Mouse (Mus musculus) hindbrain, embryonic 12.5 days (tissue): ENCODE results near the gene Fry. TPM values are rescaled to one million over a fixed set of nuclear protein-coding genes. Genes with fewer than 3 reads are reported as not detected.

ENCODE experiments used
- ATAC-seq: fragments of 200-750 bp; cut with Nextera tagmentation; 2 replicates; pipeline ENCODE4 v1.8.0; 2017; ENCODE audit warnings: moderate TSS enrichment; ENCODE audit not compliant: low FRiP score
- H3K27ac ChIP-seq: fragments of 300-500 bp; sonication (generic); 2 replicates; pipeline ENCODE4 v1.5.1; 2016; ENCODE audit warnings: mild to moderate bottlenecking
- H3K27me3 ChIP-seq: fragments of 300-500 bp; sonication (generic); 2 replicates; pipeline ENCODE4 v1.6.1; 2016; ENCODE audit warnings: mild to moderate bottlenecking
- H3K36me3 ChIP-seq: fragments of 300-500 bp; sonication (generic); 2 replicates; pipeline ENCODE4 v1.6.1; 2016; ENCODE audit warnings: mild to moderate bottlenecking
- H3K4me1 ChIP-seq: fragments of 300-500 bp; sonication (generic); 2 replicates; pipeline ENCODE4 v1.6.1; 2016
- H3K4me2 ChIP-seq: fragments of 300-500 bp; sonication (generic); replicated peaks from 2 replicates; pipeline ENCODE4 v1.6.1; 2016; ENCODE audit warnings: mild to moderate bottlenecking
- H3K4me3 ChIP-seq: fragments of 300-500 bp; sonication (generic); 2 replicates; pipeline ENCODE4 v1.5.1; 2016; ENCODE audit warnings: mild to moderate bottlenecking
- H3K9ac ChIP-seq: fragments of 300-500 bp; sonication (generic); 2 replicates; pipeline ENCODE4 v1.6.1; 2016; ENCODE audit warnings: mild to moderate bottlenecking, moderate library complexity
- H3K9me3 ChIP-seq: fragments of 300-500 bp; sonication (generic); replicated peaks from 2 replicates; pipeline ENCODE4 v1.6.1; 2016; ENCODE audit warnings: mild to moderate bottlenecking
- WGBS: fragments of 180-500 bp; shearing (Covaris S2); methylation state at CpG from one replicate; pipeline ENCODE4 v1.1.7; 2016; 5-methylcytosine and 5-hydroxymethylcytosine counted together
- polyA plus RNA-seq: library from polyadenylated mRNA; unstranded; fragments of >200 nt; fragmentation: Nextera tagmentation; extraction: Ambion mirVana; gene quantifications from 2 replicates; pipeline ENCODE4 v1.2.1, GENCODE M21; 2016

Gene Fry
- polyA plus RNA-seq, 1 experiment from 2014 or later, result 27.9 TPM

- 92% methylated on average over 4 of the region's 4 CpGs for WGBS
- Histone ChIP-seq H3K4me3 (no peak overlapping the region), H3K9ac (no peak overlapping the region), H3K27me3 (no peaks in the 10 kb centered on the region), H3K27ac (no peak overlapping the region), H3K9me3 (0 out of 2 replicates have a peak, but pooled peaks cover under 1% of the 10 kb centered on the region), H3K4me1 (peaks cover 23% of the 10 kb centered on the region), H3K4me2 (no peak overlapping the region), H3K36me3 (no peaks in the 10 kb centered on the region)
- ATAC-seq, result no peak
Observed at GRCm38 (mm10) chr5:150114778-150115177, 3.7 kb upstream of the Fry start.

- H3K27me3 ChIP-seq, result no peaks in the 10 kb centered on the region
- ATAC-seq, result peak; percentile 36; the same call in 1 of the 2 replicates
- H3K36me3 ChIP-seq, result no peaks in the 10 kb centered on the region
- H3K9me3 ChIP-seq, result no peaks in the 10 kb centered on the region
- peaks cover 23% of the 10 kb centered on the region for H3K4me1 ChIP-seq
- H3K4me2 ChIP-seq, result peak overlapping the region; percentile 1; the same call in 1 of the 2 replicates
- peak overlapping the region; percentile 23; the same call in 1 of the 2 replicates for H3K27ac ChIP-seq
- no peak overlapping the region for H3K9ac ChIP-seq
- 54% methylated on average over 16 of the region's 16 CpGs for WGBS
- no peak overlapping the region for H3K4me3 ChIP-seq
Observed at GRCm38 (mm10) chr5:150115271-150116092, 3.0 kb upstream of the Fry start.

- Histone ChIP-seq H3K4me3 (no peak overlapping the region), H3K27me3 (no peaks in the 10 kb centered on the region), H3K4me2 (no peak overlapping the region; the same call in 1 of the 2 replicates), H3K27ac (peak overlapping the region; percentile 23; the same call in 1 of the 2 replicates), H3K9ac (no peak overlapping the region), H3K36me3 (no peaks in the 10 kb centered on the region), H3K9me3 (no peaks in the 10 kb centered on the region), H3K4me1 (peaks cover 23% of the 10 kb centered on the region)
- no peak for ATAC-seq
- WGBS, result 70% methylated on average over 9 of the region's 9 CpGs
Observed at GRCm38 (mm10) chr5:150116216-150116905, 2.1 kb upstream of the Fry start.

GRCm38 (mm10) chr5:150116906-150117216, 1.6 kb upstream of the Fry start:
- 79% methylated on average over 6 of the region's 6 CpGs for WGBS
- Histone ChIP-seq H3K4me1 (peaks cover 23% of the 10 kb centered on the region), H3K9ac (no peak overlapping the region), H3K36me3 (no peaks in the 10 kb centered on the region), H3K27me3 (no peaks in the 10 kb centered on the region), H3K9me3 (no peaks in the 10 kb centered on the region), H3K4me3 (no peak overlapping the region), H3K4me2 (no peak overlapping the region), H3K27ac (no peak overlapping the region)
- ATAC-seq, result no peak

GRCm38 (mm10) chr5:150118124-150118454, 356 bp upstream of the Fry start:
- peaks cover 23% of the 10 kb centered on the region for H3K4me1 ChIP-seq
- WGBS, result 21% methylated on average over 8 of the region's 8 CpGs
- H3K4me3 ChIP-seq, result peak overlapping the region; percentile 73
- H3K36me3 ChIP-seq, result no peaks in the 10 kb centered on the region
- no peaks in the 10 kb centered on the region for H3K27me3 ChIP-seq
- no peaks in the 10 kb centered on the region for H3K9me3 ChIP-seq
- no peak overlapping the region for H3K27ac ChIP-seq
- no peak overlapping the region for H3K9ac ChIP-seq
- H3K4me2 ChIP-seq, result peak overlapping the region; percentile 75
- ATAC-seq, result no peak

- Histone ChIP-seq H3K27me3 (no peaks in the 10 kb centered on the region), H3K27ac (no peak overlapping the region), H3K4me1 (peaks cover 13% of the 10 kb centered on the region), H3K9ac (no peak overlapping the region), H3K9me3 (no peaks in the 10 kb centered on the region), H3K36me3 (no peaks in the 10 kb centered on the region), H3K4me3 (no peak overlapping the region), H3K4me2 (no peak overlapping the region)
- 91% methylated on average over 8 of the region's 8 CpGs for WGBS
- no peak for ATAC-seq
Observed at GRCm38 (mm10) chr5:150120676-150121075, 2.2 kb downstream of the Fry start.

GRCm38 (mm10) chr5:150122095-150122494, 3.6 kb downstream of the Fry start:
- ATAC-seq, result no peak
- 85% methylated on average over 4 of the region's 4 CpGs for WGBS
- no peak overlapping the region for H3K4me3 ChIP-seq

GRCm38 (mm10) chr5:150122571-150122970, 4.1 kb downstream of the Fry start:
- Histone ChIP-seq H3K4me2 (no peak overlapping the region), H3K4me3 (no peak overlapping the region), H3K27me3 (no peaks in the 10 kb centered on the region), H3K9me3 (no peaks in the 10 kb centered on the region), H3K4me1 (peaks cover 7% of the 10 kb centered on the region; the same call in 1 of the 2 replicates), H3K27ac (no peak overlapping the region), H3K9ac (no peak overlapping the region), H3K36me3 (no peaks in the 10 kb centered on the region)
- WGBS, result 82% methylated on average over 2 of the region's 2 CpGs
- no peak for ATAC-seq

More at GRCm38 (mm10) chr5:150122095-150122494, 3.6 kb downstream of the Fry start:
- H3K27ac ChIP-seq, result no peak overlapping the region
- H3K4me1 ChIP-seq, result peaks cover 7% of the 10 kb centered on the region; the same call in 1 of the 2 replicates
- no peaks in the 10 kb centered on the region for H3K36me3 ChIP-seq
- H3K4me2 ChIP-seq, result no peak overlapping the region
- H3K9ac ChIP-seq, result no peak overlapping the region
- H3K9me3 ChIP-seq, result no peaks in the 10 kb centered on the region
- H3K27me3 ChIP-seq, result no peaks in the 10 kb centered on the region

- Histone ChIP-seq H3K4me2 (no peak overlapping the region), H3K27ac (no peak overlapping the region), H3K36me3 (no peaks in the 10 kb centered on the region), H3K4me1 (0 out of 2 replicates have a peak, but pooled peaks cover 2% of the 10 kb centered on the region), H3K9ac (no peak overlapping the region), H3K4me3 (no peak overlapping the region), H3K27me3 (no peaks in the 10 kb centered on the region), H3K9me3 (no peaks in the 10 kb centered on the region)
- 87% methylated on average over 9 of the region's 9 CpGs for WGBS
- ATAC-seq, result no peak
Observed at GRCm38 (mm10) chr5:150125920-150126319, 7.5 kb downstream of the Fry start.

GRCm38 (mm10) chr5:150128432-150128831, 10.0 kb downstream of the Fry start:
- 87% methylated on average over 8 of the region's 8 CpGs for WGBS
- no peak overlapping the region for H3K9ac ChIP-seq
- H3K9me3 ChIP-seq, result no peaks in the 10 kb centered on the region
- 0 out of 2 replicates have a peak, but pooled peaks cover 2% of the 10 kb centered on the region for H3K4me1 ChIP-seq
- no peaks in the 10 kb centered on the region for H3K36me3 ChIP-seq
- H3K27me3 ChIP-seq, result no peaks in the 10 kb centered on the region
- no peak for ATAC-seq
- no peak overlapping the region for H3K27ac ChIP-seq
- no peak overlapping the region for H3K4me3 ChIP-seq
- no peak overlapping the region for H3K4me2 ChIP-seq

- ATAC-seq, result no peak; the same call in 1 of the 2 replicates
- Histone ChIP-seq H3K9ac (no peak overlapping the region), H3K4me3 (no peak overlapping the region), H3K4me2 (no peak overlapping the region), H3K27me3 (no peaks in the 10 kb centered on the region), H3K36me3 (no peaks in the 10 kb centered on the region), H3K9me3 (no peaks in the 10 kb centered on the region), H3K4me1 (0 out of 2 replicates have a peak, but pooled peaks cover 2% of the 10 kb centered on the region), H3K27ac (no peak overlapping the region)
- 80% methylated on average over 7 of the region's 7 CpGs for WGBS
Observed at GRCm38 (mm10) chr5:150130144-150130543, 11.7 kb downstream of the Fry start.

GRCm38 (mm10) chr5:150131166-150131565, 12.7 kb downstream of the Fry start:
- WGBS, result 80% methylated on average over 7 of the region's 7 CpGs
- Histone ChIP-seq H3K4me2 (no peak overlapping the region), H3K4me3 (no peak overlapping the region), H3K4me1 (0 out of 2 replicates have a peak, but pooled peaks cover 2% of the 10 kb centered on the region), H3K27me3 (no peaks in the 10 kb centered on the region), H3K9me3 (no peaks in the 10 kb centered on the region), H3K36me3 (no peaks in the 10 kb centered on the region), H3K27ac (no peak overlapping the region), H3K9ac (no peak overlapping the region)
- no peak for ATAC-seq
